Mouse (Mus musculus): Measurements from ENCODE around the gene Lrrc18.

GRCm38 (mm10) chr14:32958671-32959070, 32.5 kb upstream of the Lrrc18 start:
- no peak for TF ChIP-seq EP300 (optimal IDR thresholded peaks at IDR 0.05)
- TF ChIP-seq CTCF (IDR thresholded peaks at IDR 0.05; ENCODE audit: low read depth): no peak
